Mouse (Mus musculus): ENCODE measurements at regions not wholly inside any gene's neighbourhood (a gene's known extent, or its start where the extent isn't known, plus 50 kb on each side); places are given as distances from the start of the nearest gene placed in this dataset.

DNA sequence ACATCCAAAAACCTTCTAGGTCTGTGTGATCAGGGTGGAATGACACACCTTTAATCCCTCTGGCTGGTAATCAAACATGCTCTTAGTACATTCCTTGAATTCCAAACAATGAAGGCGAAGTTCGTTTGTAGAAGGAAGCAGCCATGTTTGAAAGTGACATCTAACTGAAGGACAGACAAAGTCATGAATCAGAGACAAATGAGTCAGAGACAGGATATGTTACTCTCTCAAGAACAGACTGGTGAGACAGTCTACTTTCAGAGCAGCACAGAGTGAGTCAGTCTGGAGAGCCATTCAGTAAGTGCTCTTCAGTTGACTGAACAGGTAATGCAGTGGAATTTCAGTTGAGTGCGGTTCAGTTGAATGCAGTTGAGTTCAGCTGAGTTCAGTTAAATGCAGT is 150.4 kb downstream of the Cpe start:
- TF ChIP-seq MYOD1 (IDR thresholded peaks at IDR 0.05; ENCODE audit: control insufficient read depth in 1 of 3, insufficient read length in 2 of 3, low read depth in 2 of 3) (no peak), SRF (IDR thresholded peaks at IDR 0.05; ENCODE audit: control insufficient read depth, insufficient read length, low read depth) (no peak), CEBPB (IDR thresholded peaks at IDR 0.05; ENCODE audit: insufficient read depth, poor library complexity, severe bottlenecking) (no peak), REST (IDR thresholded peaks at IDR 0.05; ENCODE audit: insufficient read depth, insufficient read length) (no peak), POLR2AphosphoS2 (IDR thresholded peaks at IDR 0.05; ENCODE audit: insufficient read length, low read depth) (no peak), MAX (IDR thresholded peaks at IDR 0.05; ENCODE audit: low read depth) (no peak), TCF3 (IDR thresholded peaks at IDR 0.05; ENCODE audit: insufficient read length, low read depth) (no peak), E2F4 (IDR thresholded peaks at IDR 0.05; ENCODE audit: insufficient read depth) (no peak), POLR2A (IDR thresholded peaks at IDR 0.05; ENCODE audit: insufficient read length, low read depth) (no peak), MYOG (IDR thresholded peaks at IDR 0.05; ENCODE audit: control insufficient read depth in 1 of 3, insufficient read depth in 1 of 3, insufficient read length in 2 of 3, low read depth in 2 of 3) (no peak), TCF12 (IDR thresholded peaks at IDR 0.05; ENCODE audit: insufficient read depth, poor library complexity, severe bottlenecking) (no peak), USF1 (IDR thresholded peaks at IDR 0.05; ENCODE audit: low read depth) (no peak)
- Histone ChIP-seq H3ac (ENCODE audit: control insufficient read depth, insufficient read length) (no peak overlapping the region), H3K4me3 (no peak overlapping the region), H3K4me2 (ENCODE audit: low read depth) (no peak overlapping the region), H3K36me3 (ENCODE audit: control insufficient read depth, insufficient read depth) (no peaks in the 10 kb centered on the region), H3K79me2 (ENCODE audit: control insufficient read depth, insufficient read depth) (no peaks in the 10 kb centered on the region), H3K27me3 (ENCODE audit: control insufficient read depth, insufficient read depth, insufficient read length) (no peaks in the 10 kb centered on the region)

DNA sequence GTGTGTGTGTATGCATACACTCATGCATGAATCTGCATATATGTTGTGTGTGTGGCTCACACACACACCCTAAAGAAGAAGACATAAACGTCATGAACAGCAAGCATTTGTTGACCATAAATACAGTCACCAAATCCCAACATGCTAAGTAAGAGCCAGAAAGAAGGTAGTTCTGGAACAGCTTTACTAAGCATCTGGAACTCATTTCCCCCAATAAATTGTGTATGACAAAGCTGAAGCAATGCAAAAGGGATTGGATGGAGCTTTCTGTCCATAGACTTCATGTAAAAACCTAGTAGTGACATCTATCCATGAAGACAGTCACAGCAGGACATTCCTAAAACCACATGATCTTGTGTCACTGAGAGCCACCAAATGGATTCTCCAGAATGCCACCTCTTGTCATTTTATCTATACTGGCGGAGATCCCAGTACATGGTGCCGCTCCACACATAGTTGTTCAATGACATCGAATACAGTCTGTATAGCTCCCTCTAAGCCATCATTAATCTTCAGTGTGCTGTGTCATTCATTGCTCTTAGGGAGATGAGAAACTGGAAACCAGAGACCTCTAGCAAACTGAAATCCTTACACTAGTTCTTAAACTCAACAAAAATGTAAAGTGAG is 152.9 kb downstream of the Cpe start:
- no peaks in the 10 kb centered on the region for H3K36me3 ChIP-seq (ENCODE audit: control insufficient read depth, insufficient read depth)
- H3K4me3 ChIP-seq = no peak overlapping the region
- H3ac ChIP-seq (ENCODE audit: control insufficient read depth, insufficient read length) = no peak overlapping the region
- no peak for TF ChIP-seq SRF (IDR thresholded peaks at IDR 0.05; ENCODE audit: control insufficient read depth, insufficient read length, low read depth)
- TF ChIP-seq E2F4 (IDR thresholded peaks at IDR 0.05; ENCODE audit: insufficient read depth) = no peak
- no peak for TF ChIP-seq REST (IDR thresholded peaks at IDR 0.05; ENCODE audit: insufficient read depth, insufficient read length)
- no peak for TF ChIP-seq MYOG (IDR thresholded peaks at IDR 0.05; ENCODE audit: control insufficient read depth in 1 of 3, insufficient read depth in 1 of 3, insufficient read length in 2 of 3, low read depth in 2 of 3)
- TF ChIP-seq MAX (IDR thresholded peaks at IDR 0.05; ENCODE audit: low read depth) = no peak
- no peak for TF ChIP-seq POLR2A (IDR thresholded peaks at IDR 0.05; ENCODE audit: insufficient read length, low read depth)
- no peak for TF ChIP-seq CEBPB (IDR thresholded peaks at IDR 0.05; ENCODE audit: insufficient read depth, poor library complexity, severe bottlenecking)
- TF ChIP-seq POLR2AphosphoS2 (IDR thresholded peaks at IDR 0.05; ENCODE audit: insufficient read length, low read depth) = no peak
- no peak for TF ChIP-seq MYOD1 (IDR thresholded peaks at IDR 0.05; ENCODE audit: control insufficient read depth in 1 of 3, insufficient read length in 2 of 3, low read depth in 2 of 3)
- no peak for TF ChIP-seq TCF3 (IDR thresholded peaks at IDR 0.05; ENCODE audit: insufficient read length, low read depth)
- no peak for TF ChIP-seq TCF12 (IDR thresholded peaks at IDR 0.05; ENCODE audit: insufficient read depth, poor library complexity, severe bottlenecking)
- TF ChIP-seq USF1 (IDR thresholded peaks at IDR 0.05; ENCODE audit: low read depth) = no peak
- H3K27me3 ChIP-seq (ENCODE audit: control insufficient read depth, insufficient read depth, insufficient read length) = no peaks in the 10 kb centered on the region
- H3K4me2 ChIP-seq (ENCODE audit: low read depth) = no peak overlapping the region
- no peaks in the 10 kb centered on the region for H3K79me2 ChIP-seq (ENCODE audit: control insufficient read depth, insufficient read depth)

DNA sequence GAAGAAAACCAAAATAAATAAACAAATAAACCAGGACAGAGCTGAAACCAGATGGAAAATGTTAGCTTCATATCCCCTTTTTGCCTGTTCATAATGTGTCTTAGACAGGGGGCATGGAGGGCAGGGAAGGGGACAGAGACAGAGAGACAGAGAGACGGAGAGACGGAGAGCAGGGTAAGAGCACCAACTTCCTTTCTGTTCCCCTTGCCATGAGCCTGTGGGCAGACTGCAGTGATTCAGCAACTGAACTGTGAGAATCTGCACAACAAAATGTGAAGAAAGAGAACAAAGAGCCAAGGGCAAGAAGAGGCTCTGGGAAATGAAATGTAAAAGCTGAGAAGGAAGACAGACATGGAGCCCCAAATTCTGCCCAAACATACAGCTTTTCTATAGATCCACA is 161.1 kb downstream of the Cpe start:
- H3K79me2 ChIP-seq (ENCODE audit: control insufficient read depth, insufficient read depth) = no peaks in the 10 kb centered on the region
- no peak overlapping the region for H3ac ChIP-seq (ENCODE audit: control insufficient read depth, insufficient read length)
- no peaks in the 10 kb centered on the region for H3K27me3 ChIP-seq (ENCODE audit: control insufficient read depth, insufficient read depth, insufficient read length)
- H3K4me2 ChIP-seq (ENCODE audit: low read depth) = no peak overlapping the region
- H3K4me3 ChIP-seq = no peak overlapping the region
- no peaks in the 10 kb centered on the region for H3K36me3 ChIP-seq (ENCODE audit: control insufficient read depth, insufficient read depth)
- TF ChIP-seq SRF (IDR thresholded peaks at IDR 0.05; ENCODE audit: control insufficient read depth, insufficient read length, low read depth) (no peak), TCF3 (IDR thresholded peaks at IDR 0.05; ENCODE audit: insufficient read length, low read depth) (no peak), POLR2A (IDR thresholded peaks at IDR 0.05; ENCODE audit: insufficient read length, low read depth) (no peak), USF1 (IDR thresholded peaks at IDR 0.05; ENCODE audit: low read depth) (no peak), REST (IDR thresholded peaks at IDR 0.05; ENCODE audit: insufficient read depth, insufficient read length) (no peak), E2F4 (IDR thresholded peaks at IDR 0.05; ENCODE audit: insufficient read depth) (no peak), MAX (IDR thresholded peaks at IDR 0.05; ENCODE audit: low read depth) (no peak), CEBPB (IDR thresholded peaks at IDR 0.05; ENCODE audit: insufficient read depth, poor library complexity, severe bottlenecking) (no peak), MYOD1 (IDR thresholded peaks at IDR 0.05; ENCODE audit: control insufficient read depth in 1 of 3, insufficient read length in 2 of 3, low read depth in 2 of 3) (no peak), TCF12 (IDR thresholded peaks at IDR 0.05; ENCODE audit: insufficient read depth, poor library complexity, severe bottlenecking) (no peak), MYOG (IDR thresholded peaks at IDR 0.05; ENCODE audit: control insufficient read depth in 1 of 3, insufficient read depth in 1 of 3, insufficient read length in 2 of 3, low read depth in 2 of 3) (no peak)

DNA sequence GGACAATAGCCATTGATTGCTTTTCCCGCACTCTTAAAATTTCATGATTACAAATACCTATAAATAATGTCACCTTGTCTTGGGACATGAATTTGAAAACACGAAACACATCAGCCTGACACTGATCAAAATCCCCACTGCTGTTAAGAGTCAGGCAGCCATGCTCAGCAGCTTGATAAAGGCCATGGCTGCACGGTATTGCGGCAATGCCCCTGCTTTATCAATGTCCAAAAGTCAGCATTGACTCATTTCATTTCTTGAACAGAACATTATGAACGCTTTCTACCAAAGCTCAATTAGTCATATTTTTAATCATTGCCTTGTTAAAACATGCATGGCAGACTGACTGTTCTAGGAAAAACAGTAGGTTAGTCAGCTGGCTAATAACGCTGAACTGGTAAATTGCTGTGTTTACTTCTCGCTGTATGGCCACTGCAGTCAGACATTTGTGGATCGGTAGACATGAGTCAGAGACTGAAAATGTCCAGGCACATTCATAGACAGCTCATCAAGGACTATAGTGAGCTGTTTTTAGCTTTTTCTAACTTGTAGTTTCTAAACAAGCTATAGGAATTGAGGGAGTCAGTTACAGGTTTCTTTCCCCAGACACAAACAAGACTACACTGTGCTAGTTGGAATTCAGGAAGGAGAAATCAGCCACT is 170.3 kb downstream of the Cpe start:
- H3K4me3 ChIP-seq = no peak overlapping the region
- H3K79me2 ChIP-seq (ENCODE audit: control insufficient read depth, insufficient read depth) = no peaks in the 10 kb centered on the region
- H3K4me2 ChIP-seq (ENCODE audit: low read depth) = peak overlapping the region; percentile 73
- no peak for TF ChIP-seq E2F4 (IDR thresholded peaks at IDR 0.05; ENCODE audit: insufficient read depth)
- TF ChIP-seq MYOD1 (IDR thresholded peaks at IDR 0.05; ENCODE audit: control insufficient read depth in 1 of 3, insufficient read length in 2 of 3, low read depth in 2 of 3) = no peak
- TF ChIP-seq USF1 (IDR thresholded peaks at IDR 0.05; ENCODE audit: low read depth) = no peak
- TF ChIP-seq MAX (IDR thresholded peaks at IDR 0.05; ENCODE audit: low read depth) = no peak
- no peak for TF ChIP-seq MYOG (IDR thresholded peaks at IDR 0.05; ENCODE audit: control insufficient read depth in 1 of 3, insufficient read depth in 1 of 3, insufficient read length in 2 of 3, low read depth in 2 of 3)
- TF ChIP-seq POLR2A (IDR thresholded peaks at IDR 0.05; ENCODE audit: insufficient read length, low read depth) = no peak
- TF ChIP-seq TCF3 (IDR thresholded peaks at IDR 0.05; ENCODE audit: insufficient read length, low read depth) = no peak
- TF ChIP-seq CEBPB (IDR thresholded peaks at IDR 0.05; ENCODE audit: insufficient read depth, poor library complexity, severe bottlenecking) = no peak
- no peak for TF ChIP-seq REST (IDR thresholded peaks at IDR 0.05; ENCODE audit: insufficient read depth, insufficient read length)
- H3ac ChIP-seq (ENCODE audit: control insufficient read depth, insufficient read length) = no peak overlapping the region
- no peaks in the 10 kb centered on the region for H3K36me3 ChIP-seq (ENCODE audit: control insufficient read depth, insufficient read depth)
- no peaks in the 10 kb centered on the region for H3K27me3 ChIP-seq (ENCODE audit: control insufficient read depth, insufficient read depth, insufficient read length)
